Mouse (Mus musculus) MEL-GATA-1-ER (cell line): ENCODE data around the gene Fggy.

Experiments used
- DNase-seq: peaks from one replicate; pipeline ENCODE4 v3.0.0-alpha.2; 2012; ENCODE audit warnings: low read depth; ENCODE audit errors: extremely low read depth

Fggy gene

GRCm38 (mm10) chr4:95664327-95664726 lies 107.0 kb downstream of the Fggy start:
- DNase-seq, result no peak

GRCm38 (mm10) chr4:95666284-95666889 lies 109.1 kb downstream of the Fggy start:
- DNase-seq, result no peak

- no peak for DNase-seq
Measured at GRCm38 (mm10) chr4:95666896-95667295, 109.6 kb downstream of the Fggy start.

- no peak for DNase-seq
Measured at GRCm38 (mm10) chr4:95667595-95667994, 110.3 kb downstream of the Fggy start.

GRCm38 (mm10) chr4:95668543-95668942 lies 111.2 kb downstream of the Fggy start:
- no peak for DNase-seq

- no peak for DNase-seq
Measured at GRCm38 (mm10) chr4:95669336-95669735, 112.0 kb downstream of the Fggy start.

- DNase-seq, result no peak
Measured at GRCm38 (mm10) chr4:95670559-95670958, 113.3 kb downstream of the Fggy start.

- DNase-seq, result no peak
Measured at GRCm38 (mm10) chr4:95672039-95672438, 114.7 kb downstream of the Fggy start.

GRCm38 (mm10) chr4:95676390-95676789 lies 119.1 kb downstream of the Fggy start:
- no peak for DNase-seq

- DNase-seq, result no peak
Measured at GRCm38 (mm10) chr4:95680756-95681449, 123.6 kb downstream of the Fggy start.

- no peak for DNase-seq
Measured at GRCm38 (mm10) chr4:95684522-95685080, 127.3 kb downstream of the Fggy start.

GRCm38 (mm10) chr4:95686775-95687174 lies 129.5 kb downstream of the Fggy start:
- no peak for DNase-seq

GRCm38 (mm10) chr4:95687350-95687749 lies 130.0 kb downstream of the Fggy start:
- DNase-seq, result no peak

GRCm38 (mm10) chr4:95688159-95688558 lies 130.9 kb downstream of the Fggy start:
- no peak for DNase-seq

GRCm38 (mm10) chr4:95700366-95700765 lies 143.1 kb downstream of the Fggy start:
- no peak for DNase-seq

- DNase-seq, result no peak
Measured at GRCm38 (mm10) chr4:95707941-95708897, 150.9 kb downstream of the Fggy start.

GRCm38 (mm10) chr4:95709750-95710149 lies 152.4 kb downstream of the Fggy start:
- no peak for DNase-seq

GRCm38 (mm10) chr4:95712802-95713201 lies 155.5 kb downstream of the Fggy start:
- no peak for DNase-seq

GRCm38 (mm10) chr4:95713271-95713670 lies 156.0 kb downstream of the Fggy start:
- no peak for DNase-seq

- no peak for DNase-seq
Measured at GRCm38 (mm10) chr4:95716137-95716536, 158.8 kb downstream of the Fggy start.

GRCm38 (mm10) chr4:95723615-95724014 lies 166.3 kb downstream of the Fggy start:
- DNase-seq, result no peak

- no peak for DNase-seq
Measured at GRCm38 (mm10) chr4:95726361-95726760, 169.1 kb downstream of the Fggy start.
